Mouse (Mus musculus): ENCODE measurements around the gene Tom1l2. TPM values are rescaled to one million over a fixed set of nuclear protein-coding genes. Genes with fewer than 3 reads are reported as not detected.

Gene Tom1l2
- polyA plus RNA-seq, 1 experiment from 2014 or later, result 9.0 TPM

- Histone ChIP-seq H3K27ac (replicated peaks; ENCODE audit: low read depth, low read length) (peak overlapping the region; percentile 42), H3K9ac (replicated peaks; ENCODE audit: low read length) (peak overlapping the region; percentile 78), H3K4me2 (ENCODE audit: low read depth, low read length) (peak overlapping the region; percentile 75), H3K4me3 (ENCODE audit: low read depth, low read length) (peak overlapping the region; percentile 54), H3K9me3 (replicated peaks; ENCODE audit: control insufficient read depth, low read length) (no peaks in the 10 kb centered on the region), H3K27me3 (ENCODE audit: control insufficient read depth, insufficient read depth, low read length) (no peaks in the 10 kb centered on the region), H3K4me1 (ENCODE audit: control insufficient read depth, insufficient read depth, low read length) (peaks cover 3% of the 10 kb centered on the region; the same call in 1 of the 2 replicates), H3K36me3 (replicated peaks; ENCODE audit: control insufficient read depth, insufficient read depth, low read depth, low read length) (no peaks in the 10 kb centered on the region; the same call in 1 of the 2 replicates)
- under 1% methylated on average over 46 of the region's 46 CpGs for WGBS
- ATAC-seq (replicated peaks; ENCODE audit: insufficient number of reproducible peaks, low FRiP score, low TSS enrichment, low read depth), result peak; percentile 60
- peak; percentile 96 for DNase-seq (ENCODE audit: low spot score)
Measured at GRCm38 (mm10) chr11:60220291-60220804, 132.4 kb downstream of the Tom1l2 start.

GRCm38 (mm10) chr11:60219609-60220008, 133.1 kb downstream of the Tom1l2 start:
- peak overlapping the region; percentile 42; the same call in 1 of the 2 replicates for H3K27ac ChIP-seq (replicated peaks; ENCODE audit: low read depth, low read length)
- H3K27me3 ChIP-seq (ENCODE audit: control insufficient read depth, insufficient read depth, low read length), result no peaks in the 10 kb centered on the region
- DNase-seq (ENCODE audit: low spot score), result no peak
- H3K4me1 ChIP-seq (ENCODE audit: control insufficient read depth, insufficient read depth, low read length), result peaks cover 3% of the 10 kb centered on the region; the same call in 1 of the 2 replicates
- peak overlapping the region; percentile 78 for H3K9ac ChIP-seq (replicated peaks; ENCODE audit: low read length)
- no peak for ATAC-seq (replicated peaks; ENCODE audit: insufficient number of reproducible peaks, low FRiP score, low TSS enrichment, low read depth)
- H3K4me3 ChIP-seq (ENCODE audit: low read depth, low read length), result peak overlapping the region; percentile 54
- 52% methylated on average over 8 of the region's 8 CpGs for WGBS
- no peaks in the 10 kb centered on the region; the same call in 1 of the 2 replicates for H3K36me3 ChIP-seq (replicated peaks; ENCODE audit: control insufficient read depth, insufficient read depth, low read depth, low read length)
- peak overlapping the region; percentile 75 for H3K4me2 ChIP-seq (ENCODE audit: low read depth, low read length)
- no peaks in the 10 kb centered on the region for H3K9me3 ChIP-seq (replicated peaks; ENCODE audit: control insufficient read depth, low read length)

GRCm38 (mm10) chr11:60217467-60217866, 135.2 kb downstream of the Tom1l2 start:
- Histone ChIP-seq H3K4me1 (ENCODE audit: control insufficient read depth, insufficient read depth, low read length) (no peaks in the 10 kb centered on the region; the same call in 1 of the 2 replicates), H3K27ac (replicated peaks; ENCODE audit: low read depth, low read length) (no peak overlapping the region), H3K9ac (replicated peaks; ENCODE audit: low read length) (no peak overlapping the region), H3K27me3 (ENCODE audit: control insufficient read depth, insufficient read depth, low read length) (no peaks in the 10 kb centered on the region), H3K9me3 (replicated peaks; ENCODE audit: control insufficient read depth, low read length) (no peaks in the 10 kb centered on the region), H3K4me3 (ENCODE audit: low read depth, low read length) (no peak overlapping the region), H3K4me2 (ENCODE audit: low read depth, low read length) (no peak overlapping the region), H3K36me3 (replicated peaks; ENCODE audit: control insufficient read depth, insufficient read depth, low read depth, low read length) (no peaks in the 10 kb centered on the region; the same call in 1 of the 2 replicates)
- no peak for DNase-seq (ENCODE audit: low spot score)
- WGBS, result 92% methylated on average over 7 of the region's 7 CpGs
- ATAC-seq (replicated peaks; ENCODE audit: insufficient number of reproducible peaks, low FRiP score, low TSS enrichment, low read depth), result no peak

- Histone ChIP-seq H3K9me3 (replicated peaks; ENCODE audit: control insufficient read depth, low read length) (no peaks in the 10 kb centered on the region), H3K9ac (replicated peaks; ENCODE audit: low read length) (no peak overlapping the region), H3K36me3 (replicated peaks; ENCODE audit: control insufficient read depth, insufficient read depth, low read depth, low read length) (no peaks in the 10 kb centered on the region; the same call in 1 of the 2 replicates), H3K4me3 (ENCODE audit: low read depth, low read length) (no peak overlapping the region), H3K4me2 (ENCODE audit: low read depth, low read length) (no peak overlapping the region), H3K27ac (replicated peaks; ENCODE audit: low read depth, low read length) (no peak overlapping the region), H3K27me3 (ENCODE audit: control insufficient read depth, insufficient read depth, low read length) (no peaks in the 10 kb centered on the region), H3K4me1 (ENCODE audit: control insufficient read depth, insufficient read depth, low read length) (no peaks in the 10 kb centered on the region; the same call in 1 of the 2 replicates)
- ATAC-seq (replicated peaks; ENCODE audit: insufficient number of reproducible peaks, low FRiP score, low TSS enrichment, low read depth) (no peak), DNase-seq (ENCODE audit: low spot score) (no peak)
- 97% methylated on average over 1 of the region's 1 CpGs for WGBS
Measured at GRCm38 (mm10) chr11:60216671-60217070, 136.0 kb downstream of the Tom1l2 start.

- DNase-seq (ENCODE audit: low spot score) (no peak), ATAC-seq (replicated peaks; ENCODE audit: insufficient number of reproducible peaks, low FRiP score, low TSS enrichment, low read depth) (no peak)
- Histone ChIP-seq H3K4me2 (ENCODE audit: low read depth, low read length) (no peak overlapping the region), H3K36me3 (replicated peaks; ENCODE audit: control insufficient read depth, insufficient read depth, low read depth, low read length) (no peaks in the 10 kb centered on the region; the same call in 1 of the 2 replicates), H3K27me3 (ENCODE audit: control insufficient read depth, insufficient read depth, low read length) (no peaks in the 10 kb centered on the region), H3K4me3 (ENCODE audit: low read depth, low read length) (no peak overlapping the region), H3K4me1 (ENCODE audit: control insufficient read depth, insufficient read depth, low read length) (peaks cover 13% of the 10 kb centered on the region), H3K9ac (replicated peaks; ENCODE audit: low read length) (no peak overlapping the region), H3K9me3 (replicated peaks; ENCODE audit: control insufficient read depth, low read length) (no peaks in the 10 kb centered on the region), H3K27ac (replicated peaks; ENCODE audit: low read depth, low read length) (no peak overlapping the region)
- WGBS, result 60% methylated on average over 6 of the region's 6 CpGs
Measured at GRCm38 (mm10) chr11:60213266-60213665, 139.4 kb downstream of the Tom1l2 start.

GRCm38 (mm10) chr11:60211761-60212160, 140.9 kb downstream of the Tom1l2 start:
- DNase-seq (ENCODE audit: low spot score) (no peak), ATAC-seq (replicated peaks; ENCODE audit: insufficient number of reproducible peaks, low FRiP score, low TSS enrichment, low read depth) (no peak)
- Histone ChIP-seq H3K27ac (replicated peaks; ENCODE audit: low read depth, low read length) (no peak overlapping the region), H3K4me1 (ENCODE audit: control insufficient read depth, insufficient read depth, low read length) (peaks cover 13% of the 10 kb centered on the region), H3K4me3 (ENCODE audit: low read depth, low read length) (no peak overlapping the region), H3K4me2 (ENCODE audit: low read depth, low read length) (no peak overlapping the region), H3K27me3 (ENCODE audit: control insufficient read depth, insufficient read depth, low read length) (no peaks in the 10 kb centered on the region), H3K36me3 (replicated peaks; ENCODE audit: control insufficient read depth, insufficient read depth, low read depth, low read length) (no peaks in the 10 kb centered on the region; the same call in 1 of the 2 replicates), H3K9ac (replicated peaks; ENCODE audit: low read length) (no peak overlapping the region), H3K9me3 (replicated peaks; ENCODE audit: control insufficient read depth, low read length) (no peaks in the 10 kb centered on the region)
- 39% methylated on average over 12 of the region's 12 CpGs for WGBS

GRCm38 (mm10) chr11:60211152-60211551, 141.6 kb downstream of the Tom1l2 start:
- H3K4me3 ChIP-seq (ENCODE audit: low read depth, low read length), result no peak overlapping the region
- H3K27me3 ChIP-seq (ENCODE audit: control insufficient read depth, insufficient read depth, low read length), result no peaks in the 10 kb centered on the region
- peaks cover 13% of the 10 kb centered on the region for H3K4me1 ChIP-seq (ENCODE audit: control insufficient read depth, insufficient read depth, low read length)
- WGBS, result 60% methylated on average over 3 of the region's 3 CpGs
- H3K27ac ChIP-seq (replicated peaks; ENCODE audit: low read depth, low read length), result peak overlapping the region; percentile 70; the same call in 1 of the 2 replicates
- H3K9ac ChIP-seq (replicated peaks; ENCODE audit: low read length), result no peak overlapping the region; the same call in 1 of the 2 replicates
- H3K9me3 ChIP-seq (replicated peaks; ENCODE audit: control insufficient read depth, low read length), result no peaks in the 10 kb centered on the region
- no peak overlapping the region for H3K4me2 ChIP-seq (ENCODE audit: low read depth, low read length)
- no peaks in the 10 kb centered on the region for H3K36me3 ChIP-seq (replicated peaks; ENCODE audit: control insufficient read depth, insufficient read depth, low read depth, low read length)
- ATAC-seq (replicated peaks; ENCODE audit: insufficient number of reproducible peaks, low FRiP score, low TSS enrichment, low read depth) (no peak), DNase-seq (ENCODE audit: low spot score) (no peak)

- H3K4me3 ChIP-seq (ENCODE audit: low read depth, low read length), result peak overlapping the region; percentile 38
- H3K9ac ChIP-seq (replicated peaks; ENCODE audit: low read length), result peak overlapping the region; percentile 56
- H3K36me3 ChIP-seq (replicated peaks; ENCODE audit: control insufficient read depth, insufficient read depth, low read depth, low read length), result no peaks in the 10 kb centered on the region; the same call in 1 of the 2 replicates
- H3K9me3 ChIP-seq (replicated peaks; ENCODE audit: control insufficient read depth, low read length), result no peaks in the 10 kb centered on the region
- ATAC-seq (replicated peaks; ENCODE audit: insufficient number of reproducible peaks, low FRiP score, low TSS enrichment, low read depth), result peak; percentile 73
- H3K27ac ChIP-seq (replicated peaks; ENCODE audit: low read depth, low read length), result peak overlapping the region; percentile 70
- H3K27me3 ChIP-seq (ENCODE audit: control insufficient read depth, insufficient read depth, low read length), result no peaks in the 10 kb centered on the region
- WGBS, result under 1% methylated on average over 47 of the region's 47 CpGs
- peak overlapping the region; percentile 81 for H3K4me2 ChIP-seq (ENCODE audit: low read depth, low read length)
- peaks cover 13% of the 10 kb centered on the region for H3K4me1 ChIP-seq (ENCODE audit: control insufficient read depth, insufficient read depth, low read length)
- DNase-seq (ENCODE audit: low spot score), result peak; percentile 97
Measured at GRCm38 (mm10) chr11:60210305-60210724, 142.4 kb downstream of the Tom1l2 start.
